Mouse (Mus musculus) megakaryocyte, adult 5-6 weeks (primary cell): ENCODE measurements around the gene Zfp526. TPM values are rescaled to one million over a fixed set of nuclear protein-coding genes. Genes with fewer than 3 reads are reported as not detected.

Experiments used
- ATAC-seq: 2 replicates; pipeline ENCODE4 v1.8.0; 2016; ENCODE audit warnings: mild to moderate bottlenecking, inconsistent platforms; ENCODE audit not compliant: poor library complexity, severe bottlenecking
- total RNA-seq, 2 experiments: library from RNA; stranded (forward) in 1 of 2; stranded (reverse) in 1 of 2; fragments of 153-499, 151-499 nt in 1 of 2; fragments of 221-1000, 200-1000 nt in 1 of 2; gene quantifications; 2 replicates each; pipeline versions ENCODE4 v1.2.3 to v1.2.4; 2015 to 2017

The Zfp526 gene
- total RNA-seq, 2 experiments from 2014 or later: 5.2 to 7.2 TPM

DNA sequence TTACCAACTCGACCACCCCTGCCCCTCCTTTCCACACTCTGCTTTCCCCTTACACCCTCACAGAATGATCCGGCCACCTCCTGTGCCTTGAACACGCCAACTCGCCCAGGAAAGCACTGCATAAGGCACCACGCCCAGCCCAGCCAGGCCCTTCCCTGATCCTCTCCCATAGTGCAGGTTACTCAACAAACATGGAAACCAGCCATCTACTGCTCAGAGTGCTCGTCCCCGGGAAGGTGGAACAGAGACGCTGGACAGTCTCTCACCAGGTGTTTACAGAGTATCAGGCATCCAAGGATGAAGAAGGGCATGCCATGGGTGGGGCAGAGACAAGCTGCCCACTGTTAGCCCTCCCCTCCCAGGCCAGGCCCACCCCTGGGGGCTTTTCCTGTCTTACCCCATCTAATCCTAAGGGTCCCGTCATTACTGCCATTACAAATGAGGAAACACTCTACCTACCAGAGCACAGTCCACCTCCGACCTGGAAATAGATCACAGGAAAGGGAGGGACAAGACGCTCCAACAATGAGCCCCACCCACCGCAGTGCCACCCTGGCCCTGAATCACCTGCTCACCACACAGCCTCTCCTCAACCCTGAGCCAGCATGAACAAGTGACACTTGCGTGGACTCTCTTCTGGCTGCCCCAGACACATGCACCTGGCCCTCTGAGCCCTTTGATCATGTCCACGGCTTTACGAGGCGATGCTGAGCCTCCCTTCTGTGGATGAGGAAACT lies 15.0 kb upstream of the Zfp526 start:
- peak; percentile 33; the same call in 1 of the 2 replicates for ATAC-seq

DNA sequence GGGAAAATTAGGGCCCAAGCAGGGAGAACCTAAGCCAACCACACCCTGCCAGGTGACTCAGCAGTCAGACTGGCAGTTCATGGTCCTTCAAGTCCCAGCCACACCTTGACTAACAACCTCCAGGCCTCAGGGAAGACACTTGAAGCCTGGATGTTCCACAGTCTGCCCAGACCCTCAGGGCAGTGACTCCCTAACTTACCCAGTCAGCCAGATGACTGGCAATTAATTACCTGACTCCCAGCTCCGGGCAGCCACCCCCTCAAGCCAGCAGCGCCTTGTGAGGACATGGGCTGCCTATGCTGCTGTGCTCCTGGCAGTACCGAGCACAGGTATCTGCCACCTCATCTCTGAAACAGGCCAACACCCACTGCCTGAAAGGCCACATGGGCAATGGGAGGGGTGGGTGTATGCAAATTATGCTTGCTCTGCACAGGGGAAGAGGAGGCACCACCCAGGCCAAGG lies 12.0 kb upstream of the Zfp526 start:
- ATAC-seq: no peak

GRCm38 (mm10) chr7:25210482-25210881 lies 10.7 kb upstream of the Zfp526 start:
- no peak for ATAC-seq

GRCm38 (mm10) chr7:25213099-25213498 lies 8.1 kb upstream of the Zfp526 start:
- peak; percentile 61 for ATAC-seq

DNA sequence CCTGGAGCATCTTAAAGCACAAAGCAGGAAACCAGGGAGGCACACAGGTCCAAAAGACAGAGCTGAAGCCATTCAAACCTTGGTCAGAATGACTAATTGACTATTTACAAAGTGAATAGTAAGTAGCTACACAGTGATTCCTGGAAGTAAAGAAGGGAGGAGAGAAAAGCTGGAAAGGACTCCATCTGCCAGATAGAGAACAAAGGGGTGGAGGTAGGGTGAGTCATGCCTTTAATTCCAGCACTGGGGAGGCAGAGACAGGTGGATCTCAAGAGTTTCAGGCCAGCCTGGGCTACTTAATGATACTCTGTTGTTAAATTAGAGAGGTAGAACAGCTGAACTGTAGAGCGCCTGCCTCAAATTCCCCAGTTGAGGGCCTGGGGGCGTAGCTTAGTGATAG lies 7.1 kb upstream of the Zfp526 start:
- ATAC-seq: no peak

DNA sequence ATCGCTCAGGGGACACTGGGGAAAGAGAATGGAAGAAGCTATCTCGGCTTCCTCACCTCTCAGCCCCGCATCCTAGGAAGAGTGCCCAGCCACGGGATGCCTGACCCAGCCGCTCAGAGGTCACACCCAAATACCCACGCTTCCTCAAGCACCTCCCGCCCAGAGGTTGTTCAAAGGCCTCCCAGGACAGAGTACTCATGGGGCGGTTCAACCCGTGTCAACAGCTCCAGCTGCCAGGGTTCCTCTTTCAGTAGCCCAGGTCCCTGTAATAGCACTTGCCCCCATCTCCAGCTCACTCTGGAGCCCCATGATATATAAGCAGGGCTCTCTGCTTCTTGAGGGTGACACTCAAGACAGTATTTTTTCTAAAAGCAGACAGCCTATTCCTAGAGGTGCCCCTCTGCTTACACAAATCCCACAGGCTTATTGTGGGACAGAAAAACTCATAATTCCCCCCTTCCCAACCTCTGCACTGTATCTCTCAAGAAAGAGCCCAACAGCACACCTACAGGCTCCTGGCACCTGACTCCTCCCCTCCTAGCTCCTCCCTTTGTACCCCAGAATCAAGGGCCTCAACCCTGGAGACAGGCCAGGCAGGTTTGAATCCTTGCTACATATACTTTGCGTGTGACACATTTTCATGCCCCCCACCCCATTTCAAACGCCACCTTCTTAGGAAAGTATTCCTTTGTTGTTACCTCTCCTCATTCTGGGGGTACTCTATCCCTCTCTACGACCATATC lies 3.4 kb upstream of the Zfp526 start:
- ATAC-seq: peak; percentile 43

- ATAC-seq: peak; percentile 4; the same call in 1 of the 2 replicates
Observed at GRCm38 (mm10) chr7:25218705-25219415, 2.4 kb upstream of the Zfp526 start.

- ATAC-seq: no peak
Observed at GRCm38 (mm10) chr7:25219416-25219750, 1.8 kb upstream of the Zfp526 start.

DNA sequence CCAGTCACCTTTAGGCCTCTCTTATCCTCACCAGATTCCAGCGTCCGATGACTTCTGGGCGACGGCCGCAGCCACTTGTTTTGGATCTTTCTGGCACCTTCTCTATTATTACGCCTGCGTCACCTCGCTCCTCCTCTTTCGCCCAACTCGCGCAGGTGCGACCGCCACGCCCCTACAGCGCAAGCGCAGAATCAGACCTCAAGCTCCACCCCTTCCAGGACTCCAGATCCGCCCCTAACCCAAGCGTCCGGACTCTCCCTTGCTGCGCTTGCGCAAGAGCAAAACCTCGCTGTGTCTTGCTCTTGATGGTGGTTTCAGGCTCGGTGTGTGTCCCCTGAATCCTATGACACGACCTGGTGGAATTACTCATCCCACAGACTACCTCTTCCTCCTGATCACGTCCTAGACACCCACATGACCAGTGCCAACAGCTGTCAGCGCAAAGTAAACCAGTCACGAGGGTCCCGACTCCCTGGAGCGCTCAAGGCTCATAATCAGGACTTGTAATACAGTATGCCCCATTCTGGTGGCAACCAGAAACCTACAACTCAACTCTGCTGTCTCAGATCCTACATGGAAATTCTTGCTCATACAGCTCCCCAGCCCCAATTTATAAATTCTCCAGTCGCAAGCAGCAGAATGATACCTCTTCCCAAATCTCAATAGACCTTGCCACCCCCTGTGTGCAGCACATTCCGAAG lies 1.3 kb upstream of the Zfp526 start:
- ATAC-seq: peak; percentile 70

GRCm38 (mm10) chr7:25220457-25221101 lies 646 bp upstream of the Zfp526 start, which contains the start of gene Dedd2:
Dedd2 (minus strand) TSS chr7:25220615.
- 0 out of 2 replicates have a peak, but pooled peaks have one; percentile 5 for ATAC-seq

- no peak for ATAC-seq
Observed at GRCm38 (mm10) chr7:25222275-25222967, 1.2 kb downstream of the Zfp526 start.

GRCm38 (mm10) chr7:25227523-25228300 lies 6.5 kb downstream of the Zfp526 start:
- ATAC-seq: no peak

GRCm38 (mm10) chr7:25230690-25231285 lies 9.6 kb downstream of the Zfp526 start:
- ATAC-seq: no peak

GRCm38 (mm10) chr7:25232101-25232648 lies 10.9 kb downstream of the Zfp526 start:
- no peak for ATAC-seq

- ATAC-seq: no peak
Observed at GRCm38 (mm10) chr7:25233061-25233460, 11.8 kb downstream of the Zfp526 start.

DNA sequence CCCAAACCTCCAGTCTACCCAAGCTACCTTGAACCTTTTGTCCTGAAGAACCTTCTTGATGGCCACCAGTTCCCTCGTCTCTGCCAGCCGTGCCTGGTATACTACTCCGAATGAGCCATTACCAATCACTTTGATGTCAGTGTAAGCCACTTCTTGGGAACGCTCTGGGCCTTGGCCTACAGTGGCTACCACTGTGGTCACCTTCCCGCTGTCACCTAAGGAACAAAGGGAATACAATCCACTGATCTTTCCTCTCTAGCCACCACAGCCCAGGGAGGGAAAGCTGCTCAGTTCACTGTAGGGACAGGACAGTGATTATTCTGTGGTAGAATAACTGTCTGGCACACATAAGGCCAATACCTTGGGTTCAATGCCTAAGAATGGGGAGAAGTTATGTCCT lies 14.3 kb downstream of the Zfp526 start:
- no peak for ATAC-seq

DNA sequence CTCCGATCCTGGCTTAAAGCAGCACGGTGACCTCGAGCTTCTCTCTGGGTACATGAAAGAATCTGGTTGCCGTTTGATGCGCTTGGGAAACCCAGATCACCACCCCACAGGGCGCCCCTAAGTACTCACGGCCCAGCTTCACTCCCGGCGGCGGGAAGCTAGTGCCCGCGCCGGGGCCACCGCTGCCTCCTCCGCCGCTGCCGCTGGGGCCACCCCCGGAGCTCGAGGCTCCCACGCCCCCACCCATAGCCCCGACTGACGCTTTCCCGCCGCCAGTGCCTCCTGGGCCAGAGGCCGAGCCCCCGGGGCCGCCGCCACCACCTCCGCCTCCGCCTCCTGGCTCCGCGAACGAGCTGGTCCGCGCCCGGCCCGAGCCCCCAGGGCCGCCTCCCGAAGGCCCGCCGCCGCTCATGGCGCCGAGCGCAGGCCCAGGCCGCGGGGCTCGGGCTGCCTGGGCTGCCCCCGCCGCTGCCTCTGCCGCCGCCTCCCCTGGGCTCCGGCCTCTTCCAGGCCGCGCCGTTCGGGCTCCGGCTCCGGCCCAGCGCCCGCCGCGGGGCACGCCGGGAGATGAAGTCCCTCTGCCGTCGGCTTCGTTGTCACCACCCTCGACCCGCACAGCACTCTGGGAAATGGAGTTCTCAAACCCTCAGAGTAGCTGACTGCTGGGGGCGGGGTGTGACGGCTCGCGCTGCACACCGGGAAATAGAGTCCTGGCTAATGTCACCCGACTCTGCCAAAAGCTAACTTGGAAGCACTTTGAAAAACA lies 16.2 kb downstream of the Zfp526 start, which contains the start of gene Gsk3a:
Gene Gsk3a, minus strand, starts transcription at position 603 of the 766 bp plus-strand sequence.
- ATAC-seq: peak; percentile 78
